Mouse (Mus musculus): ENCODE measurements around the gene Bcas3.

The Bcas3 gene

GRCm38 (mm10) chr11:85676357-85677004 lies 323.5 kb downstream of the Bcas3 start:
- DNase-seq, result no peak

GRCm38 (mm10) chr11:85678666-85679065 lies 325.7 kb downstream of the Bcas3 start:
- no peak for DNase-seq

GRCm38 (mm10) chr11:85681580-85682419 lies 328.8 kb downstream of the Bcas3 start:
- peak; percentile 20 to 30 for DNase-seq

GRCm38 (mm10) chr11:85684981-85685380 lies 332.0 kb downstream of the Bcas3 start:
- no peak for DNase-seq

GRCm38 (mm10) chr11:85687816-85688439 lies 335.0 kb downstream of the Bcas3 start:
- no peak for DNase-seq

- no peak for DNase-seq
These were observed 335.5 kb downstream of the Bcas3 start for GRCm38 (mm10) chr11:85688440-85688838.

- no peak for DNase-seq
These were observed 336.3 kb downstream of the Bcas3 start for GRCm38 (mm10) chr11:85689226-85689625.

- DNase-seq, result no peak
These were observed 338.3 kb downstream of the Bcas3 start for GRCm38 (mm10) chr11:85691285-85691684.

- DNase-seq, result no peak
These were observed 342.8 kb downstream of the Bcas3 start for GRCm38 (mm10) chr11:85695614-85696263.

GRCm38 (mm10) chr11:85696491-85697398 lies 343.8 kb downstream of the Bcas3 start:
- DNase-seq, result no peak

GRCm38 (mm10) chr11:85697468-85697867 lies 344.5 kb downstream of the Bcas3 start:
- DNase-seq, result no peak

- DNase-seq, result no peak
These were observed 345.3 kb downstream of the Bcas3 start for GRCm38 (mm10) chr11:85698242-85698641.

- no peak for DNase-seq
These were observed 351.2 kb downstream of the Bcas3 start for GRCm38 (mm10) chr11:85704062-85704748.

- DNase-seq, result no peak
These were observed 353.7 kb downstream of the Bcas3 start for GRCm38 (mm10) chr11:85706630-85707029.

- DNase-seq, result no peak
These were observed 354.5 kb downstream of the Bcas3 start for GRCm38 (mm10) chr11:85707496-85707895.

GRCm38 (mm10) chr11:85709147-85709546 lies 356.2 kb downstream of the Bcas3 start:
- DNase-seq, result no peak

- DNase-seq, result no peak
These were observed 357.2 kb downstream of the Bcas3 start for GRCm38 (mm10) chr11:85710155-85710554.

GRCm38 (mm10) chr11:85712026-85712804 lies 359.2 kb downstream of the Bcas3 start:
- no peak for DNase-seq

GRCm38 (mm10) chr11:85712860-85713813 lies 360.2 kb downstream of the Bcas3 start:
- DNase-seq, result peak in 1 of 2 experiments; percentile 55

All from cerebellum, postnatal 25 days (tissue).